Mouse (Mus musculus) forebrain, postnatal 0 days (tissue): ENCODE results near the gene Litaf. TPM values are rescaled to one million over a fixed set of nuclear protein-coding genes. Genes with fewer than 3 reads are reported as not detected.

Experiments
- ATAC-seq: fragments of 200-750 bp; cut with Nextera tagmentation; 2 replicates; pipeline ENCODE4 v1.8.0; 2017; ENCODE audit warnings: mild to moderate bottlenecking, moderate library complexity
- DNase-seq: peaks from one replicate; pipeline ENCODE4 v3.0.0-alpha.2; 2015
- H3K27ac ChIP-seq: fragments of 300-500 bp; sonication (generic); 2 replicates; pipeline ENCODE4 v1.5.1; 2014; ENCODE audit warnings: low read depth, mild to moderate bottlenecking, antibody characterized with exemption, low read length, moderate library complexity, mixed read lengths
- H3K27me3 ChIP-seq: fragments of 300-500 bp; sonication (generic); 2 replicates; pipeline ENCODE4 v1.6.1; 2014; ENCODE audit warnings: mild to moderate bottlenecking, low read length, mixed read lengths; ENCODE audit not compliant: insufficient read depth
- H3K36me3 ChIP-seq: fragments of 300-500 bp; sonication (generic); 2 replicates; pipeline ENCODE4 v1.6.1; 2014; ENCODE audit warnings: mild to moderate bottlenecking, moderate library complexity; ENCODE audit not compliant: insufficient read depth
- H3K4me1 ChIP-seq: fragments of 300-500 bp; sonication (generic); 2 replicates; pipeline ENCODE4 v1.6.1; 2014; ENCODE audit warnings: antibody characterized with exemption; ENCODE audit not compliant: insufficient read depth
- H3K4me2 ChIP-seq: fragments of 300-500 bp; sonication (generic); 2 replicates; pipeline ENCODE4 v1.6.1; 2014; ENCODE audit warnings: low read depth, mild to moderate bottlenecking, moderate library complexity
- H3K4me3 ChIP-seq: fragments of 300-500 bp; sonication (generic); 2 replicates; pipeline ENCODE4 v1.5.1; 2014; ENCODE audit warnings: low read depth, low read length, mixed read lengths
- H3K9ac ChIP-seq: fragments of 300-500 bp; sonication (generic); 2 replicates; pipeline ENCODE4 v1.6.1; 2014; ENCODE audit warnings: mild to moderate bottlenecking
- H3K9me3 ChIP-seq: fragments of 300-500 bp; sonication (generic); 2 replicates; pipeline ENCODE4 v1.6.1; 2016; ENCODE audit warnings: low read length
- CTCF ChIP-seq: sonication (generic); IDR thresholded peaks from 2 replicates; pipeline ENCODE4 v1.5.1; 2016; ENCODE audit warnings: antibody characterized with exemption, control low read depth, low read depth
- whole genome bisulfite sequencing: fragments of 180-500 bp; shearing (Covaris S2); extraction: QIAGEN DNeasy Blood & Tissue Kit; methylation state at CpG from one replicate; pipeline ENCODE4 v1.1.7; 2014; 5-methylcytosine and 5-hydroxymethylcytosine counted together
- polyA plus RNA-seq: library from polyadenylated mRNA; unstranded; fragments of >200 nt; fragmentation: Nextera tagmentation; extraction: Ambion mirVana; gene quantifications from 2 replicates; pipeline ENCODE4 v1.2.1, GENCODE M21; 2015
- total RNA-seq: library from RNA; depleted of rRNA; stranded (reverse); fragments of >200 nt; gene quantifications from 2 replicates; pipeline ENCODE4 v1.2.3, GENCODE M21; 2014

Gene Litaf
- total and polyA plus RNA-seq, 2 experiments from 2014 or later = 16.9 to 24.0 TPM

GRCm38 (mm10) chr16:10947724-10948123, 118.2 kb downstream of the Litaf start:
- H3K36me3 ChIP-seq = no peaks in the 10 kb centered on the region
- ATAC-seq (no peak), DNase-seq (no peak)
- no peak overlapping the region for H3K4me3 ChIP-seq
- H3K27me3 ChIP-seq = no peaks in the 10 kb centered on the region
- no peaks in the 10 kb centered on the region for H3K4me1 ChIP-seq
- H3K27ac ChIP-seq = no peak overlapping the region
- no peak overlapping the region for H3K4me2 ChIP-seq
- TF ChIP-seq CTCF = no peak
- no peak overlapping the region for H3K9ac ChIP-seq
- H3K9me3 ChIP-seq = no peaks in the 10 kb centered on the region
- 41% methylated on average over 3 of the region's 3 CpGs for WGBS

GRCm38 (mm10) chr16:10945381-10946127, 120.4 kb downstream of the Litaf start:
- H3K27me3 ChIP-seq = no peaks in the 10 kb centered on the region
- H3K9me3 ChIP-seq = no peaks in the 10 kb centered on the region
- WGBS = 55% methylated on average over 7 of the region's 7 CpGs
- DNase-seq (no peak), ATAC-seq (no peak)
- H3K4me1 ChIP-seq = no peaks in the 10 kb centered on the region
- no peak overlapping the region for H3K9ac ChIP-seq
- H3K4me3 ChIP-seq = no peak overlapping the region
- no peak for TF ChIP-seq CTCF
- H3K36me3 ChIP-seq = no peaks in the 10 kb centered on the region
- no peak overlapping the region for H3K27ac ChIP-seq
- H3K4me2 ChIP-seq = no peak overlapping the region

GRCm38 (mm10) chr16:10944545-10944944, 121.4 kb downstream of the Litaf start:
- ATAC-seq (no peak), DNase-seq (no peak)
- no peak for TF ChIP-seq CTCF
- Histone ChIP-seq H3K4me3 (no peak overlapping the region), H3K9me3 (no peaks in the 10 kb centered on the region), H3K9ac (no peak overlapping the region), H3K4me2 (no peak overlapping the region), H3K27me3 (no peaks in the 10 kb centered on the region), H3K4me1 (no peaks in the 10 kb centered on the region), H3K36me3 (no peaks in the 10 kb centered on the region), H3K27ac (no peak overlapping the region)
- 74% methylated on average over 7 of the region's 7 CpGs for WGBS

- Histone ChIP-seq H3K27ac (no peak overlapping the region), H3K4me2 (no peak overlapping the region), H3K4me1 (no peaks in the 10 kb centered on the region), H3K9ac (no peak overlapping the region), H3K9me3 (no peaks in the 10 kb centered on the region), H3K27me3 (no peaks in the 10 kb centered on the region), H3K36me3 (no peaks in the 10 kb centered on the region), H3K4me3 (no peak overlapping the region)
- ATAC-seq (no peak), DNase-seq (no peak)
- WGBS = 78% methylated on average over 5 of the region's 5 CpGs
- no peak for TF ChIP-seq CTCF
Measured at GRCm38 (mm10) chr16:10943257-10943656, 122.7 kb downstream of the Litaf start.

GRCm38 (mm10) chr16:10940661-10941060, 125.3 kb downstream of the Litaf start:
- no peak overlapping the region for H3K4me3 ChIP-seq
- no peaks in the 10 kb centered on the region for H3K4me1 ChIP-seq
- H3K4me2 ChIP-seq = no peak overlapping the region
- no peak overlapping the region for H3K9ac ChIP-seq
- 76% methylated on average over 2 of the region's 2 CpGs for WGBS
- no peaks in the 10 kb centered on the region for H3K36me3 ChIP-seq
- H3K27me3 ChIP-seq = no peaks in the 10 kb centered on the region
- no peak for TF ChIP-seq CTCF
- no peaks in the 10 kb centered on the region for H3K9me3 ChIP-seq
- no peak for ATAC-seq
- no peak for DNase-seq
- no peak overlapping the region for H3K27ac ChIP-seq

- H3K4me2 ChIP-seq = no peak overlapping the region
- DNase-seq (no peak), ATAC-seq (no peak)
- TF ChIP-seq CTCF = no peak
- H3K27ac ChIP-seq = no peak overlapping the region
- no peak overlapping the region for H3K4me3 ChIP-seq
- H3K27me3 ChIP-seq = no peaks in the 10 kb centered on the region
- no peaks in the 10 kb centered on the region for H3K36me3 ChIP-seq
- no peaks in the 10 kb centered on the region for H3K9me3 ChIP-seq
- WGBS = 88% methylated on average over 4 of the region's 4 CpGs
- no peak overlapping the region for H3K9ac ChIP-seq
- no peaks in the 10 kb centered on the region for H3K4me1 ChIP-seq
Measured at GRCm38 (mm10) chr16:10939932-10940331, 126.0 kb downstream of the Litaf start.

GRCm38 (mm10) chr16:10937497-10937896, 128.5 kb downstream of the Litaf start:
- no peaks in the 10 kb centered on the region for H3K4me1 ChIP-seq
- no peak overlapping the region for H3K4me3 ChIP-seq
- no peaks in the 10 kb centered on the region for H3K9me3 ChIP-seq
- no peak overlapping the region for H3K4me2 ChIP-seq
- no peaks in the 10 kb centered on the region for H3K27me3 ChIP-seq
- H3K9ac ChIP-seq = no peak overlapping the region
- H3K36me3 ChIP-seq = no peaks in the 10 kb centered on the region
- WGBS = 82% methylated on average over 11 of the region's 11 CpGs
- no peak for TF ChIP-seq CTCF
- H3K27ac ChIP-seq = no peak overlapping the region
- DNase-seq (no peak), ATAC-seq (no peak)
